Mouse (Mus musculus) olfactory bulb, adult 2 months (tissue): ENCODE results near the gene Mtmr3.

Experiments
- CTCF ChIP-seq: fragments of 200-500 bp; IDR thresholded peaks from 2 replicates; pipeline ENCODE4 v1.5.1; 2012; ENCODE audit warnings: low read depth, mild to moderate bottlenecking, low read length, moderate library complexity; ENCODE audit not compliant: insufficient read depth
- POLR2A ChIP-seq: fragments of 200-500 bp; IDR thresholded peaks from 2 replicates; pipeline ENCODE4 v1.6.1; 2012; ENCODE audit warnings: mild to moderate bottlenecking, low read depth, low read length, moderate library complexity; ENCODE audit not compliant: insufficient read depth

DNA sequence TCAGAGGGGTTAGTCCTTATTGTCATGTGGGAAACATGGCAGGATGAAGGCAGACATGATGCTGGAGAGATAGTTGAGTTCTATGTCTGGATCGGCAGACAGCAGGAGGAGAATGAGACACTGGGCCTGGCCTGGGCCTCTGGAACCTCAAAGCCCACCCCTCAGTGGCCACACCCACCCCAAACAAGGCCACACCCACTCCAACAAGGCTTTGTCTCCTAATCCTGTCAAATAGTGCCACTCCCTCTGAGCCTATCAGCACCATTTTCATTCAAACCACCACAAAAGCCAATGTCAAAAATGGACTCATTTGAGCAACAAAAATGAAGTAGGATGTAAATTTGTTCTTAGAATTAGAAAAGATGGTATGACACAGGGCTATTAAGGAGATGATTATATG is 130.5 kb downstream of the Mtmr3 start:
- no peak for TF ChIP-seq POLR2A
- no peak for TF ChIP-seq CTCF
